ENCODE assay signal across 9 mouse cellular contexts in the genomic region with DNA sequence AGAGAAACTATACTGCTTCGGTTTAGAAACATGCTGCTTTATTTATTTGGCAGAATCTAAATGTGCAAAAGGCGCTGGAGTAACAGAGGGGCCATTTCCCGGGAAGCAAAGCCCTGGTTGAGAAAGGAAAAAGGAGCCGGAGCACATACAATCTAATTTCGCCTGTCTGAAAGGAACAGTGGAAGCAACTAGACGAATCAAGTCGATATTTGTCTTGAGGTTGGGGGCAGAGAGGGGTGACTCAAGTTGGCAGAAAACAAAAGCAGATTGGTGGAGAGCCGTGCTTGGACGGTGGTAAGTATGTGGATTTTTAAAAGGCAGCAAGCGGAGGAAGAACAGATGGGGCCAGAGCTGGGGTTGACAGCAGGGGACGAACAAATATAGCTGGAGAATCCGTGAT. TPM values are rescaled to one million over a fixed set of nuclear protein-coding genes. Genes with fewer than 3 reads are reported as not detected.
DNase-seq lines count a peak whose midpoint lies in the region; ATAC-seq and TF ChIP-seq lines count a peak whose summit lies in the region.
"Had no signal": no experiment of that assay in that cellular context is flagged by ENCODE, and none has a peak within 500 bp of the region (broad histone marks: within the 10 kb centered on the region; RNA-seq: fewer than 3 reads in every experiment).

No protein-coding gene starts in this region.

- ATAC-seq in lung, postnatal 0 days: peak; percentile 64
- ATAC-seq in hindbrain, embryonic 14.5 days (ENCODE audit: low FRiP score): peak; percentile 54; the same call in 1 of the 2 replicates

- H3K4me3 ChIP-seq in lung, postnatal 0 days (ENCODE audit: low read depth, low read length): no peak overlapping the region
- no peak overlapping the region for H3K4me3 ChIP-seq in lung, adult 2 months (replicated peaks; ENCODE audit: extremely low read depth, low read depth, low read length)
- H3K4me3 ChIP-seq in hindbrain, embryonic 14.5 days (replicated peaks; ENCODE audit: low read length): no peak overlapping the region

- TF ChIP-seq POLR2A in lung, adult 2 months (IDR thresholded peaks at IDR 0.05; ENCODE audit: borderline replicate concordance, extremely low read depth, low read depth, low read length): no peak

- WGBS in lung, postnatal 0 days: 49% methylated on average over 12 of the region's 12 CpGs
- WGBS in lung, adult 2 months: 60% methylated on average over 12 of the region's 12 CpGs
- WGBS in hindbrain, embryonic 14.5 days: 25% methylated on average over 12 of the region's 12 CpGs

- peak; percentile 21 to 42 for DNase-seq in frontal cortex, postnatal 36 days (ENCODE audit: low spot score in 2 of 2)
- DNase-seq in frontal cortex, postnatal 10 days (ENCODE audit: low spot score in 2 of 2): no peak
- peak; percentile 48 for DNase-seq in lung, postnatal 0 days (ENCODE audit: low spot score)
- no peak for DNase-seq in lung, adult 2 months
- DNase-seq in hindbrain, embryonic 14.5 days (ENCODE audit: low spot score): no peak
- peak; percentile 61 for DNase-seq in retina, postnatal 1 day
- no peak for DNase-seq in adrenal gland, adult 8-10 months
- no peak for DNase-seq in spleen, adult 12 weeks (ENCODE audit: low spot score)
- DNase-seq: B cell, adult 2 months had no signal

- H3K9ac ChIP-seq in lung, postnatal 0 days (replicated peaks; ENCODE audit: low read depth): no peak overlapping the region
- no peak overlapping the region for H3K9ac ChIP-seq in hindbrain, embryonic 14.5 days

- peak overlapping the region; percentile 26; the same call in 1 of the 2 replicates for H3K27ac ChIP-seq in lung, postnatal 0 days (ENCODE audit: low read length)
- peak overlapping the region; percentile 63 for H3K27ac ChIP-seq in hindbrain, embryonic 14.5 days

- TF ChIP-seq CTCF in lung, postnatal 0 days (IDR thresholded peaks at IDR 0.05): no peak
- TF ChIP-seq CTCF in lung, adult 2 months (IDR thresholded peaks at IDR 0.05; ENCODE audit: insufficient read depth, low read length): no peak

- no peak overlapping the region for H3K4me2 ChIP-seq in lung, postnatal 0 days (replicated peaks; ENCODE audit: low read depth, low read length)
- peak overlapping the region; percentile 0; the same call in 1 of the 2 replicates for H3K4me2 ChIP-seq in hindbrain, embryonic 14.5 days (replicated peaks)

- H3K36me3 ChIP-seq in lung, postnatal 0 days (ENCODE audit: insufficient read depth, low read length): no peaks in the 10 kb centered on the region
- no peaks in the 10 kb centered on the region for H3K36me3 ChIP-seq in hindbrain, embryonic 14.5 days (replicated peaks; ENCODE audit: control insufficient read depth, insufficient read depth)

- no peaks in the 10 kb centered on the region for H3K27me3 ChIP-seq in lung, postnatal 0 days (replicated peaks; ENCODE audit: insufficient read depth, low read length)
- no peaks in the 10 kb centered on the region for H3K27me3 ChIP-seq in hindbrain, embryonic 14.5 days (ENCODE audit: control insufficient read depth, insufficient read depth, low read length)

- no peaks in the 10 kb centered on the region for H3K9me3 ChIP-seq in lung, postnatal 0 days (ENCODE audit: low read length)
- no peaks in the 10 kb centered on the region for H3K9me3 ChIP-seq in hindbrain, embryonic 14.5 days (ENCODE audit: control insufficient read depth, low read length)

- no peaks in the 10 kb centered on the region for H3K4me1 ChIP-seq in lung, postnatal 0 days (ENCODE audit: insufficient read depth, low read depth, low read length)
- H3K4me1 ChIP-seq in lung, adult 2 months (ENCODE audit: control insufficient read depth, insufficient read depth, low read length): no peaks in the 10 kb centered on the region
- H3K4me1 ChIP-seq in hindbrain, embryonic 14.5 days (replicated peaks; ENCODE audit: control insufficient read depth, insufficient read depth, low read length): peaks cover 65% of the 10 kb centered on the region

- TF ChIP-seq EP300 in lung, postnatal 0 days (IDR thresholded peaks at IDR 0.05): no peak

RNA-seq across cellular contexts. Expression of a gene that starts 40.7 kb away (rescaled TPM):
- polyA plus RNA-seq in lung, postnatal 0 days (2015; fragmentation: Nextera tagmentation; extraction: Ambion mirVana): 2.4 TPM in 2 replicates
- 0.69 and 1.5 TPM in 2 replicates for polyA plus RNA-seq in lung, adult 2 months (2012; rRNA removed)
- 349 and 373 TPM in 2 replicates for polyA plus RNA-seq in hindbrain, embryonic 14.5 days (2014; fragmentation: Nextera tagmentation; extraction: Ambion mirVana)
- 10 to 100 TPM; 49.7 to 96.7 (median 68.1) TPM for total RNA-seq in adrenal gland, adult 8-10 months (2022)

Comparison
In these comparisons a context has a peak if more than half of its experiments do, and no peak if none do; other contexts are left out.
1. DNase-seq: peak in frontal cortex, postnatal 36 days (2 of 2), lung, postnatal 0 days (single experiment) and retina, postnatal 1 day (single experiment); none in frontal cortex, postnatal 10 days (0 of 2), lung, adult 2 months (single experiment), hindbrain, embryonic 14.5 days (single experiment), adrenal gland, adult 8-10 months (single experiment) and spleen, adult 12 weeks (single experiment).
2. RNA of a gene that starts 40.7 kb away (polyA plus RNA-seq): 349 to 373 TPM in hindbrain, embryonic 14.5 days; 2.4 TPM in lung, postnatal 0 days and 0.69 to 1.5 TPM in lung, adult 2 months; every median in the first group is over 100 times any median in the second.